Comparison of ENCODE assay signal across 16 mouse cellular contexts in the genomic region with DNA sequence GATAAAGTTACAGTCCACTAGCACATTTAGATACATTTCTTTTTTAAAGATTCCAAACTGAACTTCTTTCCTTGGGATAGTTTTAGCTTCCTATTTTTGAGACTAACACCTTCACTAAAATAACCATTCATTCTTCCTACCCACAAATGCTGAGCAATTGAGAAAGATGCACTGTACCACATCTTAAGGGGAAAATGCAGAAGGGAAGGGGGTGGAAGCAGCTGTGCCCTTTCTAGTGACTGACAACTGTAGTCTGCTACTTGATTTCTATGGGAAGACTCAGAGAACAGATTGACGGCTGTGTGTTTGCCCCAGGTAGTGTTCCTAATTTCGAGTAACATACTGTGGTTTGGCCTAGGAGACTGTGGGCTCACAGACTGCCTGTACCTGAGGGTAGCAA.
DNase-seq lines count a peak whose midpoint lies in the region; ATAC-seq lines count a peak whose summit lies in the region.
"Had no signal": no experiment of that assay in that cellular context is flagged by ENCODE, and none has a peak within 500 bp of the region (broad histone marks: within the 10 kb centered on the region; RNA-seq: fewer than 3 reads in every experiment).

No protein-coding gene starts in this region.

- no peak for ATAC-seq in activated CD4-positive, CD25-positive, alpha-beta regulatory T cell, adult 4 months
- ATAC-seq: forebrain, embryonic 16.5 days had no signal

- peak; percentile 6 for DNase-seq in cerebellum, adult 9-11 months
- no peak for DNase-seq in cerebellum, postnatal 14 days
- peak; percentile 58 for DNase-seq in right cerebral cortex, adult 18-20 months
- DNase-seq in right cerebral cortex, postnatal 4 days, result no peak
- peak; percentile 32 to 89 for DNase-seq in left cerebral cortex, postnatal 25 days (ENCODE audit: low spot score in 2 of 2)
- DNase-seq in cerebellum, adult 11-12 months, result no peak
- no peak for DNase-seq in gastrocnemius, postnatal 36 days
- DNase-seq: adrenal gland, postnatal 10 days; cerebellum, postnatal 25 days; gastrocnemius, postnatal 25 days; kidney, adult 18-20 months; liver, embryonic 13.5 days; lung, embryonic 14.5 days; lung, postnatal 4 days had no signal

- intact Hi-C loops in left cerebral cortex, postnatal 25 days (cut with DNase I), result loop anchor here (1.0 to 5.0 kb wide), 4 partner anchors 35 to 170 kb away; no protein-coding TSS in a partner anchor
- intact Hi-C loops in gastrocnemius, postnatal 36 days (cut with DNase I), result loop anchor here (5.0 kb wide), 1 partner anchor 495 kb away; no protein-coding TSS in a partner anchor

Comparison
In these comparisons a context has a peak if more than half of its experiments do, and no peak if none do; other contexts are left out.
1. DNase-seq: peak in cerebellum, adult 9-11 months (single experiment), right cerebral cortex, adult 18-20 months (single experiment) and left cerebral cortex, postnatal 25 days (2 of 2); none in cerebellum, postnatal 14 days (0 of 2), right cerebral cortex, postnatal 4 days (single experiment), cerebellum, adult 11-12 months (single experiment) and gastrocnemius, postnatal 36 days (0 of 2).